Mouse (Mus musculus): Measurements from ENCODE around the gene Epn3. TPM values are rescaled to one million over a fixed set of nuclear protein-coding genes. Genes with fewer than 3 reads are reported as not detected.

Epn3 gene
- total RNA-seq, 4 experiments from 2014 or later = 21.3 to 28.5 (median 25.1) TPM

DNA sequence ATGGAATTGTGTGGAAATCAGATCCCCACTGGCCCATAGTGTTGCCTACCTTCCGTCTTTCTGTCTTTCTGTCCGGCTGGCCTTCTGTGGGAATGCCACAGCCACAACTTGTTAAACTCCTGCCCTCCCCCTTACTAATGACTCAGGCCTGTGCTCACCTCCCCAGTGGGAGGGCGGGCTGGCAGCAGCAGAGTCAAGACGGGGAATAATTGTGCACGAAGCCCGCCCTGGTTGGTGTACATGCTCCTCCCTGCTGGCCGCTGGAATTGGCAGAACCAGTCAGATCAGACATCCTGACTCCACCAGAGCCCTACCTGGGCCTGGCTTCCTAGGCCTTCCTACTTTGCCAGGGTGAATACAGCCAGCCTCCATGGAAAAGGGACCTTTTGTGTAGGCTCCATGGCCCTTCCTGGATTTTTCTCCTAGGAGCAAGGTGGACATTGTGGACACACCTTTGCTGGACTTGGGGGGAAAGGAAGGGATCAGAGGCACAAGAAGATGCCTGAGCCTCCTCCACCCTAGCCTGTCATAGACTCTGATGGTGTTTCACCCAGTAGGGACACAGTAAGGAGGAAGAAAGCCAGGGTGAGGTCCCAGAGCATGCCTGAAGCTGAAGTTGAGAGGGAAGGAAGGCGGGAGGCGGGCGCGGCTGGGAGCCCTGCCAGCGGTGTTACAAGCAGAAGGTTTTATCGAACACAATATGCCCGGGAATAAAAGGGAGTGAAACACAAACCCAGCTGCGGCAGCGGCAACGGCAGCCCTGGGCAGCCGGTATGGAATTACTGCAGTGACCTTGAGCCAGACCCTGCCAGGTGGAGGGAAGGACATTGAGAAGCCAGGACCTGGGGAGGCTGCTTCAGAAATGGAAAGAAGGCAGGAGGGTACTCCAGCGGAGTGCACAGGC lies 1.4 kb downstream of the Epn3 start:
- DNase-seq (ENCODE audit: low spot score) = no peak

DNA sequence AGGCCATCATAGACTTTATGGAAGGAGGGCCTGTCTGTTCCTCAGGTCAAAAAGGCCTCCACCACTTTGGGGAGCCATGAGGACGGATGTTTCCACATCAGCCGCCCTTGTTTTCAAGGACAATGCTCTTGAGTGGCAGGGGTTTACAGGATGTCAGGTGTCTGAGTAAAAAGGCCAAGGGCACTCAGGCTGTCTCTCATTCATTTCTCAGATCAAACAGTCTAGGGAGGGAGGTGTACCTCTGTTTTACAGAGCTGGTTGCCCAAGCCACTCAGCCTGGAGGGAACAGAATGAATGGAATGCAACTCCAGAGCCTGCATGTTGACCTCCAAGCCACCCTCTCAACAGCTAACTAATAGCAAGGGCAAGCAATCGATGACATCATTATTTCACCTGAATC lies 4.4 kb downstream of the Epn3 start:
- no peak for DNase-seq (ENCODE audit: low spot score)

DNA sequence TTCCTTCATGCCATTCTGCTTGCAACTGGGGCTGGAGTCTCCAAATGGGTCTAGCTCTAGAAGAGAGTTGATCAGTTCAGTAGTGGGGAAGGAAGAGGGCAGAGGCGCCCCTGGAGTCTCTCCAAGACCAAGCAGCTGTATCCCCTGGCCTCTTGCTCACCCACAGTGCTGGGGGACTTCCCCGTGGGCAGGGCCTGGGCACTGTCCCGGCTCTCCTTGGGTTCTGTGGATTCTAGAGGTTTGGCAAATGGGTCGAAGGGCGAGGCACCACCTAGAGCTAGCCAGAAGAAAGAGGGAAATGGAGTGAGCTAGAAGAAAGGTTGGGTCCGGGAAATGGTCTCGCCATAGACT lies 8.1 kb downstream of the Epn3 start:
- no peak for DNase-seq (ENCODE audit: low spot score)

DNA sequence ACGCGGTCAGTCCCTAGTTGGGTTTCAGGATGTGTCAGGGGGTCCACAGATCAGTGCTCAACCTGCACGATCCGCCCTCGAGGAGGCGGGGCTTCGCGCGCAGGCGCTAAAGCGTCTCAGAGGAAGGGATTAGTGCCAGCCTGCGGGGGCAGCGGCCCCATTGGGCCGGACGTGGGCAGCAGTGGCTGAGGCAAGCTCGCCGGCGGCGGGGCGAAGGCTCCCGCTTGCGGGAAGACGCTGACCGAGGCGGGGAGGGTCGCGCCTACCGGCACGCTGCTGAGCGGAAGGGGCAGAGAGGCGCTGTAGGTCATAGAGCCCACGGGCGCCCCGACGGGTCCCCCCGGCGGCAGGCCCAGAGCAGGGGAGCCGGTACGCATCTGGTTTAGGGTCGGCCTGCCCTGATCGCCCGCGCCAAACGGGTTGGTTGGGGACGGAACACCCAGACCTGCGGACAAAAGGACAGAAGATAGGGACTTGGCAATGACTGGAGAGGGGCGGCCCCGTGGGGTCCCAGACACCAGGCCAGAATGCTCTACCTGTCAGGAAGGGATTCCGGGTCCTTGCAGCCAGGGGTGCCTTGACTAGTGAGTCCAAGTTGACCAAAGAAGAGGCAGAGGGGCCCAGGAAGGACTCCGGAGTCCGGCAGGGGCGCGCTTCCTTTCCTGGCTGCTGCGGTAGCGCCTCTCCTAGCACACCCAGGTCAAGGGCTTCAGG lies 8.6 kb downstream of the Epn3 start:
- no peak for DNase-seq (ENCODE audit: low spot score)

DNA sequence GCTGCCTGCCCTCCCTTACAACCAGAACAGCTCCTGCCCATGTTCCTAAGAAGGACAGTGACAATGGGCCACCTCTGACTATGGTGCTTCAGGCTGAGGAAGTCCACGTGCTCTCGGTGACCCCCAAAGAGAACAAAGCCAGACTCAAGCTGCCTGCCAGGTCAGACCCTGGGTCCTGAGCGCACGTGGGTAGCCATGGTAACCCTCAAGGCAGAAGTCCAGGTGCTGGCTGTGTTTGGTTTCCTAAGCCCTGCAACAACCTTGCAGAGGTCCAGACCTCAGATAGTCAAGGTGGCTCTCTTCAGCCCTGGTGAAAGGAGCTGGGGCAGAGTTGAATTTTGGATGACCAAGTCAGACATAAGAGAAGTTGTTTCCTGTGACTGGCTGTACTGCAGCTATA lies 10.0 kb downstream of the Epn3 start:
- no peak for DNase-seq (ENCODE audit: low spot score)

DNA sequence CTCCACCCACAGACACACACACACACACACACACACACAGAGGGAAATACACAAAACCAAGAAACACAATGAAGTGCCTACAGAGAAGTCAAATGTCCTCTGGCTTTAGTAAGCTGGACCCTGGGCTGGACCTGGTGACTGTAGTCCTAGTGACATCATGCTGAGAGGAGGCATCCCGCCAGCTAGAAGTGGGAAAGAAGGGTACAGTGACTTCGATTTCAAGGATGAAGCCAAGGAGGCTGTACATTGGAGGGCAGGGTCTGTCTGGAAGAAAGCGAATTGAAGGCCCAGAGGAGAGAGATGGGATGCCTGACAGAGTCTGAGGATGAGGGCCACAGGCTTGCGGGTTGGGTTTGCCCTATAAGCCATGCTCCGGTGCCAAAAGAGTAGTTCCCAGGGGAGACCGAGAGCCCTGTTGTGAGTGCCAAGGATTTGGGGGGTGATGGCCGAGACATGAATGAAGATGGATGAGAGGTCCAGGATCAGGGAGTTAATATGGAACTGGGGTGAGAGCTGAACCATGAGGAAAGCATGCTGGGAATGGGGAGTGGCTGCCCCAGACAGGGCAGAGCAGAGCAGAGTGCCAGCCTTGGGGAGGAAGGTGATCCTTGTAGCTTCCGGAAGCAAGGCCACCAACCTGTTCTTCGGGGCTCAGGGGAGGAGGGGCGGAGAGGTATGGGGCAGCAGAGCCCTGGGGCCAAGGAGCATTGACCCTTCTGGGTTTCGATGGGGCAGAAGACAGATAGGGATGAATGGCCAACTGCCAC lies 10.8 kb downstream of the Epn3 start:
- no peak for DNase-seq (ENCODE audit: low spot score)

DNA sequence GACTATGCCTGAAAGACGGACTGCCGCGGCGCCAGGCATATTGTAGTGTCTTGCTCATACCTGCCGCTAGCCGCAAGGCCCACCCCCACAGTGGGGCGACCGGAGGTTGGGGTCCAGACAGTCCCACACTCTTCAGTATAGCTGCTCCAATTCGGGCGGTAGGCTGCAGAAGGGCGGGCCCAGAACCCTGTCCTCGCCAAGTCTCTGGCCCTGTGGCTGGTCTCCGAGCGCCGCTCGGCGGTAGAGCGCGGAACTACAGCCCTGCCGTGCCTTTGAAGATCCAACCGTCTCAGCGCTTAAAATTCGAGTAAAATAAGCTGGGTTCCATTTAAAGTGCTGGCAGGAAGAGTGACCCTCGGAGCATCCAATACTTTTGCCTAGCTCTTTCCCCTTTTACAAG lies 13.8 kb downstream of the Epn3 start, which contains the start of gene Spata20:
Spata20 (minus strand) TSS at position 179 of the 400 bp plus-strand sequence.
- peak; percentile 76 for DNase-seq (ENCODE audit: low spot score)

DNA sequence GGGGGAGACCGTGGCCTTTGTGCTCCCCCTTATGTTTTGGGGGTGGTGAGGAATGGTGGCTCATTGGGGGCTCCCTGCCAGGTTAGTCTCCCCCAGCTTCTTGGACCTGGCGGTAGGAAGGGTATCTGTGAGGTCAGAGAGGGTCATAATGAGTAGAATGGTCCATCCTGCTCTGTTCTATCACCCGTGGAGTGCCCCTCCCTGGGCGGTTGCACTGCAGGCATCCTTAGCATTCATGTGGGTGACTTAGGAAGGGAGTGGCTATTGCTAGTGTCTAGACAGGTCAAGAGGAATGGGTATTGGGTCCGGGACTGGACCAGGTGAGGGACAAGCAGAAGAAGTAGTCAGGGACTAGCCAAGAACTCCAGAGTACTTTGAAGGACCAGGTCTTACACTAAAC lies 14.6 kb downstream of the Epn3 start:
- DNase-seq (ENCODE audit: low spot score) = no peak

DNA sequence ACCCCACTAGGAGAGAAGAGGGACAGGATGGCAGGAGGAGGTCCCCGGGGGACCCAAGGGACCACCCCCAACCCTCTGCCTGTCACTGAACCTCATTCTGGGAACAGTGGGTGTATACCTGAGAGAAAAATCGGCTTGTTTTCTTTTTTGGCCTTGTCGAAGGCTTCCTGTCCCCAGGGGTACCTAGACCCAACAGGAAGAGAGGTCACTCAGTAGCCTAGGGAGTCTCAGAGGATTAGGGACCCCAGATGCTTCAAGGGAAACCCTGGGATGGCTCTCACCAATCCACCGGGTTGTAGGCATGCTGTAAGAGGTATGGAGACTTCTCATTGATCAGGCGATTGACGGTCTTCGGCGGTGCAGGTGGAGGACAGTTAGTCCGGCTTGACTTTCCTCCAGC lies 15.1 kb downstream of the Epn3 start:
- DNase-seq (ENCODE audit: low spot score) = no peak

DNA sequence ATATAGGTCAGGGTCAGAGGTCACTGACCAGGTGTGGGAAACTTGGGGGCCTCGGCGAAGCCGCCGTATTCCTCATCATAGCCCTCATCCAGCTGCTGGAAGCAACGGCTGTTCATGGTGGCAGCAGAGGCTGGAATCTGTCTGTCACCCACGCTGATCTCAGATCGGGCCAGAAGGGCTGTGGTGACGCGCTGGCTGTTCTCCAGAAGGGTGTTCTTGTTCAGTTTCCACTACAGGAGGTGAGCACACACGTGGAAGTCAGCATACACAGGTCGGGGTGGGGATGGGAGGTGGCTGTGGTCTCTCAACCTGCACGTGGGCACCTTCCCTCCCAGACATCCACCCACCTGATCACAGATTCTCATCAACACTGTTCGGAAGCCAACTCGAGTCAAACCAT lies 15.9 kb downstream of the Epn3 start:
- no peak for DNase-seq (ENCODE audit: low spot score)

DNA sequence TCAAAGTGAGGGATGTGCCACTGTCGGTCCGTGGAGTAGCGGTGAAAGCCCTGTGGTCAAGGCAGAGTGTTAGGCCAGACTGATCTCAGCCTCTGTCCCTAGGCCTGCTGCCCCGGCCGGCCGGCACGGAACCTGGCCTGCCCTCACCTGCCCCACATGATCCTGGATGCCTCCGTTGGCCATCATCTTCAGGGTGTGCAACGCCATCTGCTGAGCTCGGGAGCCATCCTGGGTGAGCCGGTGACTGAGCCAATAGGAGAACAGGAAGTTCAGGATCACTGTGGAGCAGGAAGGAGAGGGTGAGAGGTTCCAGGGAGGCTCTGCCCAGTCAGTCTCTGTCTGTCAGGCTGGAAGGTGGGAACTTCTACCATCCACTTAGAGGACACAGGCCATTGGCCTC lies 16.3 kb downstream of the Epn3 start:
- DNase-seq (ENCODE audit: low spot score) = no peak

DNA sequence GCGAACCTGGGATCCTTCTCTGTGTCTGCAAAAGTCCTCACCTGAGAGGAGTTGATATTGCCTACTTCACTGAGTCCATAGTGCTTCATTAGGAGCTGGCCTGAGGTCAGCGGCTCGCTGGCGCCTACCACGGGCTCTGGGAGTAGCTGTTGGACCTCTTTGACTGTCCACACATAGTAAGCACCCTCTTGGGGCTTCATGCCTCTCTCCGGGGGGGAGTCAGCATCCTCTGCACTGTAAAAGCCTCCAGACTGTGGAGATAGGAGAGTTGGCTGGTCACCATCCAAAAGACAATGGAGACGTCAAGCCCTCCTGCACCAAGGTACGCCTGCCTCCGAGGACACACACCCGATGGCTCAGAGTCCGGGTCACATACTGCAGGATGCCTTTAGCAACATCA lies 17.0 kb downstream of the Epn3 start:
- DNase-seq (ENCODE audit: low spot score) = no peak

DNA sequence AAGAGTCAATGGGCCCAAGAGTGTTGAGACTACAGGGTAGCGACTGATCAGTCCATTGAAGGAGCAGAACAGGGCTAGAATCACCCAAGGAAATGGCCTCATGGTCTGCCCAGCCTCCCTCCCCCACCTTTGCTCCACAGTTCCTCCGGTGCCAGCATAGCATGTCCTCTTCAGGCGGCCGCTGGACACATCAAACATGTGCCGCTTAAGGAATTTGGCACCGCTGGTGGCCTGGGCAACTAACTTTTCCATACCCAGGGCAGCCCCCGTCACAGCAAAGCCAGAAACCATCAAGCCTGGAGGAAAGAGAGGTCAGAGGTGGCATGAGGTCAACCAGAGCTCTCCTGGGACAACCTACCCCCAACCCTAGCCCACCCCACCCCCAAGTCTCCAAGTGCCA lies 17.8 kb downstream of the Epn3 start:
- no peak for DNase-seq (ENCODE audit: low spot score)

DNA sequence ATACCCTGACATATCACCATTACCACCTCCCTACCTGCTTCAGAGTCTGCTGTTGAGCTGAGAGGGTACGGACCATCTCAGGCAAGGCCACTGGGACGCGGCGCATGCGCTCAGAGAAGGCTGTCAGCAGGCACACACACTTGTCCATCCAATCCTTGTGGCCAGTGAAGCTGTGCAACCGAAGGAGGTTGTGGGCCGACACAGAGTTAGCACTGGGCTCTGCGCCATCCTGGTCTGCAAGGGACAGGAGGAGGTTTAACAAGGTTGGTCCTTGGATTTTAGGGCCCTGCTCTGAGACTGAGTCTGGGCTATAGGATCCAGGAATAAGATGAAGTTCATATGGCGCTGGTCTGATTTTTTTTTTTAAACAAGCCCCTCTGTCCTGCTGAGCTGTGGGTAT lies 19.4 kb downstream of the Epn3 start:
- no peak for DNase-seq (ENCODE audit: low spot score)

DNA sequence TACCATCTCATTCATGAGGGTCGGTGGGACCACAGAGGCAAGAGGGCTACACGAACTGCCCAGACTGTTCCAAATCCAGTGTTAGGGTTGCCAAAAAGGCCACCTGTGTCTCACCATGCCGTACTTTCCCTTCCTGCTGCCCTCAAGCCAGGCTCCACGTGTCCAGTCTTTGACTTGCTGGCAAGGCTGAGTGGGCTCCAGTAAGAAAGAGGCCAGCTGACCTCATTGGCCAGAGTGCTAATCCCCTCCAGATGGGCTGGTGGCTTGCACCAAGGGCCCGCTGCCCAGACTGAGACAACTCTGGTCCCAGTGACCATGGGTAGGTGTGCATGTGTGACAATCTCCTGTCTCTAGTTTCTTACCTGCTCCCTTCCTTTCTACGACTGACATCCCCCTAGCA lies 22.1 kb downstream of the Epn3 start:
- no peak for DNase-seq (ENCODE audit: low spot score)

DNA sequence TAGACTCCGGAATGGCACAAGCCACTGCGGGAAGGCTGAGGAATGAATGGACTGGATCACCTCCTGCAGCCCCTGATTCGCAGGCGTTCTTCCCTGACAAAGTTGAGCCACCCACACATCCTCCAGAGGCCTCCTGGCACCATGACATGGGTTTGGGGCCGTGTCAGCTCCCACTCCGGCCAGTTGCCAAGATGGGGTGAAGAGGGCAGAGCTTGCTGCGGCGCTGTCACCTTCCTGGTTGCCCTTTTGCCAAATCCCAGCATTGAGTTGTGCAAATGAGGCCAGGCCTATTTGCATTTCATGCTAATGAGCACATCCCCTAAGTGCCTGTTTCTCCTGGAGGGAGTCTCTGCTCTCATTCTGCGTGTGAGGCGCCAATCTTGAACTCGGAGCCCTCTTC lies 24.1 kb downstream of the Epn3 start:
- DNase-seq (ENCODE audit: low spot score) = no peak

DNA sequence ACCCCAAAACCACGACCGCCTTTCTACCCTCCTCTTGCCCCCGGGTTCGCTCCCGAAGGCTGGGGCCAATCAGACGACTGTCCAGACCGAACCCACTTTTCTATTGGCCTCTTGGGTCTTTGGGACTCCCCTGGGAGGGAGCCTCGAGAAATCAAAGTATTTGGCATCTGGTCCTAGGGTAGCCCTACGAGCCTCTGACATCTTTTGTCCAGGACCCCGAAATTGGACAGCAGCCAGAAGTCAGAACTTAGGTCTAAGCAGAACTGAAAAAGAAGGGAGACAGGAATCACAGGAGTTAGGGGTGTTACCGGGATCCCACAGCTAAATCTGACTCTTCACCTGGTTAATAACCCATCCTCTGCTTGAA lies 25.2 kb downstream of the Epn3 start:
- DNase-seq (ENCODE audit: low spot score) = no peak

DNA sequence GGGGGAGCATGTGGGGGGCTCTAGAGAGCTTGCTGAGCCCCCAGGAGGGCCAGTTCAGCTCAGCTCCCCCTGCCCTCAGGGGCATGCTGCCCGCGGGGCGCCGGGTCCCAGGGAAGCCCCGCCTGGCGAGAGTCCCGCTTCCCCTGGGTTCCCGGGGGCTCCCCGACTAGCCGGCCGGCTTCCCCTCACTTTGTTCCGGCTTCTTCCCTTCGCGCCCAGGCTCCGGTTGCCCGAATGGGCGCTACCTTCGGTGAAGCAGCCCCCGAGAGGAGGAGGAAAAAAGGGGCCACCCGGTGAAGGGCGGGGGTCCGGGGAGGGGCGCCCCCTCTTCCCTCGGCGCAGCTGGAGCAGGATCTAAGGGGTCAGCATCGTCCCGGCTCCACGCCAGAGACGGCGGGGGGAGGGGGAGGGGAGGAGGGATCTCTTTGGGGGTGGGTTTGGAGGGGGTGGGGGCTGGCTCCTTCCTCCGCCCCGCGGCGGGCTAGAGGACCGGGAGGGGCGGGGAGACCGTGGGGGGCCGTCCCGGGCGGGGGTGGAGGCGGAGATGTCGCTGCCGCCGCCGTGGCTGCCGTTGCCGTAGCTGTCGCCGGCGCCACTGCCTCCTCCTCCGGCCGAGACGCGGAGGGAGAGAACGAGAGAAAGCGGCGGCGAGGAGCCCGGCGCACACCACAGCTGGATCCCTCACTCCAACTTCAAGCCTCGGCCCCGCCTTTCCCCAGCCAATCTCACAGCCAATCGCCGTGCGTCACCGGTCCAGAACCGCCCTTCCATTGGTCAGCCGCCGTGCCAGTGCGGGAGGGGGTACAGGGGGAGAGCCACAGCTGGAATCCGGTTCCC lies 25.8 kb downstream of the Epn3 start, which contains the start of gene Cacna1g:
Cacna1g (minus strand) TSS at position 492 of the 837 bp plus-strand sequence.
- DNase-seq (ENCODE audit: low spot score) = peak; percentile 87

DNA sequence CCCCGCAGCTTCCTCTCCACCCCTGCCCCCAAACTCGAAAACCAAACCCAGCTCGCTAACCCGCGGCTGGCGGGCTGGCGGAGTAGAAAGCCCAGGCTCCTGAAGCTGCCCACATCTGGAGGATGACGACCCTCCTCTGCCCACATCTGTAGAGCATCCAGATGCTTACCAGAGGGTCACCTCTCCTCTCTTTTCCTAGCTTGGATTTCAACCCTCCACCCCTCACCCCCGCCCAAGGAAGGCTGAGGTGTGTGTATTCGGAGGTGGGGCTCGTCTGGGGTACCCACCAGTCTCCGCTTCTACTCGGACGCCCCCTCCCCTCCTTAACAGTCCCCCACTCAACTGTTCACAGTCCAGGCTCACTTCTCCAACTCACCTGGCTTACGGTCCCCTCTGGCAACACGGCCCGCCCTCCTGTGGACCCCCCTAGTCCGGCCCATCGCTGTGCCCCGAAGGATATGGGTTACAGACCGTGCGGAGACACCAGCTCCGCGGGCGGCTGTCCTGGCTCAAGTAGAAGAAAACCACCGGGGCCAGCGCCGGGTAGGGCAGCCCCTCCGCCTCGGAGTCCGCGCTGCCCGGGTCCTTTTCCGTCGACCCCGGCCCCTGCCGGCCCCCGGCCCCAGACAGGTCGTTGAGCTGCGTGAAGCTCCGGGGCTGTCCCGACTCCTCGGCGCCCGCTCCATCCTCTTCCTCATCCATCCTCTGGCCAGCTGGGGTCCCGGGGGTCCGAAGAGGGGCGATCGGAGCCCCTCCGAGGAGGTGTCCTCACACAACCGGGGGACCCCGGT lies 26.7 kb downstream of the Epn3 start:
- no peak for DNase-seq (ENCODE audit: low spot score)

DNA sequence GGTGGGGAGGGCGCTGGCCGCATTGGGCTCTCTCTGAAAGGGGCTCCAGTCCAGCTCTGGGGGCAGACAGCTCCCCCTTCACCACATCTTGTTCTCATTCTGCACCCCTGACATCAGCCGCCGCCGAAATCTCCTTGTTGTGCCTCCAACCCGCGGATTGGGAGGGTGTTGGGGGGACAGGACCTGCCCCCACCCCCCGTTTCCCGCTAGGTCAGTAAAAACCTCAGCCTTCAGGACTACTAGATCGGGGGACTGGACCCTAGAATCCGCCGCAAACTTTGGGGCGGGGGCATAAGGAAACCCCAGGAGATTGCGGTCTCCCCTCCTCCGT lies 27.2 kb downstream of the Epn3 start:
- DNase-seq (ENCODE audit: low spot score) = no peak
